Mouse (Mus musculus): ENCODE measurements at regions not wholly inside any gene's neighbourhood (a gene's known extent, or its start where the extent isn't known, plus 50 kb on each side); places are given as distances from the start of the nearest gene placed in this dataset.

DNA sequence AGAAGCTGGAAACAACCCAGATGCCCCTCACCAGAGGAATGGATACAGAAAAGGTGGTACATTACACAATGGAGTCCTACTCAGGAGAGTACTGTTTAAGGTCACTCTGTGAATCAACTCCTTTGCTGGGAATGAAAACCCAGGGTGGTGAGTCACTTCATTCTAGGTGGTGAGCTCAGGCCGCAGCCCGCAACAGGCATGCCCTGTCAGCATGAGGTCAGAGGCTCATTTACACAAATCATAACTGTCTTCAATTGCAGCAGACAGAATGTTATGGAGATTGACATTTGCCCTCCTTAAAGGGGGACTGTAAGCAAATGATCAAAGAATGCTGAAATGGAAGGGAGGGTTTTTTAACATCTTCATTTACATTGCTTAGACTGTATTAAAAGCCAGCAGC lies 405.1 kb downstream of the Gja1 start:
- Histone ChIP-seq H3K4me3 (ENCODE audit: insufficient read depth in 1 of 2, low read depth in 1 of 2, low read length in 2 of 2, poor library complexity in 1 of 2, severe bottlenecking in 1 of 2) (no peak overlapping the region), H3K9me3 (ENCODE audit: control insufficient read depth, insufficient read depth, low read depth, low read length) (no peaks in the 10 kb centered on the region), H3K36me3 (ENCODE audit: control insufficient read depth, insufficient read depth, low read length, poor library complexity, severe bottlenecking) (no peaks in the 10 kb centered on the region), H3K9ac (ENCODE audit: insufficient read depth, low read depth, low read length, poor library complexity, severe bottlenecking) (no peak overlapping the region), H3K4me1 (ENCODE audit: control insufficient read depth in 2 of 2, insufficient read depth in 2 of 2, low read length in 2 of 2, poor library complexity in 1 of 2) (no peaks in the 10 kb centered on the region), H3K27ac (ENCODE audit: insufficient read depth, low read depth, low read length, poor library complexity, severe bottlenecking) (no peak overlapping the region)
- DNase-seq (ENCODE audit: low read depth, low spot score): no peak
- in situ Hi-C loops (cut with MboI; ENCODE audit: low sequenced_read_pairs in 2 of 2, unreplicated experiment in 2 of 2): no loop called here
- no peak for TF ChIP-seq ZC3H11A (IDR thresholded peaks at IDR 0.05; ENCODE audit: borderline replicate concordance, low read depth, low read length)
- TF ChIP-seq MAFK (IDR thresholded peaks at IDR 0.05; ENCODE audit: insufficient read depth, low read depth, low read length): no peak
- TF ChIP-seq HCFC1 (IDR thresholded peaks at IDR 0.05; ENCODE audit: borderline replicate concordance, insufficient read depth, low read length): no peak
- TF ChIP-seq CHD2 (IDR thresholded peaks at IDR 0.05; ENCODE audit: low read depth, low read length): no peak
- TF ChIP-seq ZNF384 (IDR thresholded peaks at IDR 0.05; ENCODE audit: low read depth, low read length): no peak

DNA sequence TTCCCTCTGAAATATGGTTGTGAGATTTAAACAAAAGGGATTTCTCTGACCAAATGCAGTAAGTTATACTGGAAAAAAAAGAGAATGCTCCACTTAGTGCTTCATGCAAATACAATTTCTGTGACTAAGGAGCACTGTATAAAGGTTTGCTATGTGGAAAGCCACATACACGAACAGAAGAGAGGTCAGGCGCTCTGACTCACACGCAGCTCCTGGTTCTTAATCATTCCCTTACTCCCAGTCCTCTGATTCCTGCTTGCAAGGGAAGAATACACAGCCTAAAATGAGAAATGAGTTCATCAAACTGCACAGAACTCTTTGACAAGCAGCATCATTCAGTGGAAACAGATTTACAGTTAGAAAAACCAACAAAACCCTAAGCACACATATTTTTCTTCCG lies 406.8 kb downstream of the Gja1 start:
- Histone ChIP-seq H3K27ac (ENCODE audit: insufficient read depth, low read depth, low read length, poor library complexity, severe bottlenecking) (no peak overlapping the region), H3K9ac (ENCODE audit: insufficient read depth, low read depth, low read length, poor library complexity, severe bottlenecking) (no peak overlapping the region), H3K9me3 (ENCODE audit: control insufficient read depth, insufficient read depth, low read depth, low read length) (no peaks in the 10 kb centered on the region), H3K36me3 (ENCODE audit: control insufficient read depth, insufficient read depth, low read length, poor library complexity, severe bottlenecking) (no peaks in the 10 kb centered on the region), H3K4me1 (ENCODE audit: control insufficient read depth in 2 of 2, insufficient read depth in 2 of 2, low read length in 2 of 2, poor library complexity in 1 of 2) (no peaks in the 10 kb centered on the region), H3K4me3 (ENCODE audit: insufficient read depth in 1 of 2, low read depth in 1 of 2, low read length in 2 of 2, poor library complexity in 1 of 2, severe bottlenecking in 1 of 2) (no peak overlapping the region)
- TF ChIP-seq HCFC1 (IDR thresholded peaks at IDR 0.05; ENCODE audit: borderline replicate concordance, insufficient read depth, low read length): no peak
- no peak for TF ChIP-seq CHD2 (IDR thresholded peaks at IDR 0.05; ENCODE audit: low read depth, low read length)
- TF ChIP-seq ZNF384 (IDR thresholded peaks at IDR 0.05; ENCODE audit: low read depth, low read length): no peak
- TF ChIP-seq MAFK (IDR thresholded peaks at IDR 0.05; ENCODE audit: insufficient read depth, low read depth, low read length): no peak
- TF ChIP-seq ZC3H11A (IDR thresholded peaks at IDR 0.05; ENCODE audit: borderline replicate concordance, low read depth, low read length): no peak
- DNase-seq (ENCODE audit: low read depth, low spot score): no peak
- in situ Hi-C loops (cut with MboI; ENCODE audit: low sequenced_read_pairs in 2 of 2, unreplicated experiment in 2 of 2): no loop called here

DNA sequence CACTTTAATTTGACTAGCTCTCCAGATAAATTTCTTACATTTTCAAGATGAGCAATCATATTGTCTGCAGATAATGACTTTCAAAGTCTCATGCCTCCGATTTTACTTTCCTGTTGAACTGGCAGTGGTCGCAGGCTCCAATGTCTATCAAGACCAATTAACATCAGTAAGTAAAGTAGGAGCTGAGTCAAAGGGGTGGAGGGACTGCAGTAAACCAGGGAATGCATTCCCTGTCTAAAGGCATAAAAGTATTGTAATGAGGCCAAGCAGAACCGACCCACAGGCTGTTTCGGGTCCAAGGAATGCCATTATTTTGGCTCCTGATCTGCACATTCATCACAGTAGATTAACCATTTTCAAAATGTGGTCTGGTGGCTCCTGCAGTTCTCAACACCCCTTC lies 411.0 kb downstream of the Gja1 start:
- DNase-seq (ENCODE audit: low read depth, low spot score): no peak

DNA sequence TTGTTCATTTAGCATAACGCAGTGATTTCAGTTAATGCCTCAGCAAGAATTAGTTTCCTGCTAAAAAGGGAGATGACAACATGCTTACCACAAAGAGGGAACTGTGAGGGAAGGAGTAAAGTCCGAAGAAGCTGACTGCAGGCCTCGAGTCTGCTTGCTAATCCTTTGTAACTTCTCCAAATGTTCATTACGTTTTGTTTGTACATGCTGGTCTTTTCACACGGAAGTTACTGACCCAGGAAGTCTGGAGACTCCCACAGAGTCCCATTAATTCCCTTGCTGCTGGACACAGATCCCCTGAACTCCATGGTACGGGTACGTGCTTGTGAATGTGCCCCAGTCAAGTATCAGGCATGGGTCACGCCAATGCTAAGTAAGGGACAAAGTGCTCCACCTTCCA lies 415.9 kb downstream of the Gja1 start:
- no peak for TF ChIP-seq HCFC1 (IDR thresholded peaks at IDR 0.05; ENCODE audit: borderline replicate concordance, insufficient read depth, low read length)
- TF ChIP-seq CHD2 (IDR thresholded peaks at IDR 0.05; ENCODE audit: low read depth, low read length): no peak
- no peak for TF ChIP-seq MAFK (IDR thresholded peaks at IDR 0.05; ENCODE audit: insufficient read depth, low read depth, low read length)
- no peak for TF ChIP-seq ZNF384 (IDR thresholded peaks at IDR 0.05; ENCODE audit: low read depth, low read length)
- TF ChIP-seq ZC3H11A (IDR thresholded peaks at IDR 0.05; ENCODE audit: borderline replicate concordance, low read depth, low read length): no peak
- Histone ChIP-seq H3K4me3 (ENCODE audit: insufficient read depth in 1 of 2, low read depth in 1 of 2, low read length in 2 of 2, poor library complexity in 1 of 2, severe bottlenecking in 1 of 2) (no peak overlapping the region), H3K9me3 (ENCODE audit: control insufficient read depth, insufficient read depth, low read depth, low read length) (no peaks in the 10 kb centered on the region), H3K27ac (ENCODE audit: insufficient read depth, low read depth, low read length, poor library complexity, severe bottlenecking) (no peak overlapping the region), H3K9ac (ENCODE audit: insufficient read depth, low read depth, low read length, poor library complexity, severe bottlenecking) (no peak overlapping the region), H3K36me3 (ENCODE audit: control insufficient read depth, insufficient read depth, low read length, poor library complexity, severe bottlenecking) (no peaks in the 10 kb centered on the region), H3K4me1 (ENCODE audit: control insufficient read depth in 2 of 2, insufficient read depth in 2 of 2, low read length in 2 of 2, poor library complexity in 1 of 2) (no peaks in the 10 kb centered on the region; a peak in 1 of 4 replicates)
- in situ Hi-C loops (cut with MboI; ENCODE audit: low sequenced_read_pairs in 2 of 2, unreplicated experiment in 2 of 2): no loop called here
- no peak for DNase-seq (ENCODE audit: low read depth, low spot score)

More for the DNA sequence above, 411.0 kb downstream of the Gja1 start:
- no peak overlapping the region for H3K9ac ChIP-seq (ENCODE audit: insufficient read depth, low read depth, low read length, poor library complexity, severe bottlenecking)
- H3K4me1 ChIP-seq (ENCODE audit: control insufficient read depth in 2 of 2, insufficient read depth in 2 of 2, low read length in 2 of 2, poor library complexity in 1 of 2): no peaks in the 10 kb centered on the region
- H3K27ac ChIP-seq (ENCODE audit: insufficient read depth, low read depth, low read length, poor library complexity, severe bottlenecking): no peak overlapping the region
- no peak overlapping the region for H3K4me3 ChIP-seq (ENCODE audit: insufficient read depth in 1 of 2, low read depth in 1 of 2, low read length in 2 of 2, poor library complexity in 1 of 2, severe bottlenecking in 1 of 2)
- H3K9me3 ChIP-seq (ENCODE audit: control insufficient read depth, insufficient read depth, low read depth, low read length): no peaks in the 10 kb centered on the region
- no peak for TF ChIP-seq ZNF384 (IDR thresholded peaks at IDR 0.05; ENCODE audit: low read depth, low read length)
- no peak for TF ChIP-seq MAFK (IDR thresholded peaks at IDR 0.05; ENCODE audit: insufficient read depth, low read depth, low read length)
- TF ChIP-seq HCFC1 (IDR thresholded peaks at IDR 0.05; ENCODE audit: borderline replicate concordance, insufficient read depth, low read length): no peak
- no peak for TF ChIP-seq ZC3H11A (IDR thresholded peaks at IDR 0.05; ENCODE audit: borderline replicate concordance, low read depth, low read length)
- no peak for TF ChIP-seq CHD2 (IDR thresholded peaks at IDR 0.05; ENCODE audit: low read depth, low read length)
- no peaks in the 10 kb centered on the region for H3K36me3 ChIP-seq (ENCODE audit: control insufficient read depth, insufficient read depth, low read length, poor library complexity, severe bottlenecking)
- in situ Hi-C loops (cut with MboI; ENCODE audit: low sequenced_read_pairs in 2 of 2, unreplicated experiment in 2 of 2): no loop called here

DNA sequence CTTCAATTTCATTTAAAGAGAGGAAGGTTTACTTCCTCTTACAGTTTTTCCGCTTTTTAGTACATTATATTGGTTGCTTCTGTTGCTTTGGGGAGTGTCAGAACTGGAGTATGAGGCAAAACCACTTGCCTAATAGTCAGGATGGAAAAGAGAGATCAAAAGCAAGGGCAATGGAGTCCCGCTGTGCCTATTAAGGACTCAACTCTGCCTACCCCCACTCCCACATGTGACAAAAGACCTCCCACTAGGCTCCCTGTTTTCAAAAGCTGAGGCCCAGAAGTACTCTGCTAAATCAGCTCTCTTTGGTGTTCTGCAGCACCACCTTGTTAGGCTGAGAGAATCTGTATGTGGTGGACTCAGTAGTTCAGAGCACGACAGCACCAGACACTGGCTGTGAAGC lies 418.3 kb downstream of the Gja1 start:
- Histone ChIP-seq H3K4me3 (ENCODE audit: insufficient read depth in 1 of 2, low read depth in 1 of 2, low read length in 2 of 2, poor library complexity in 1 of 2, severe bottlenecking in 1 of 2) (no peak overlapping the region), H3K9ac (ENCODE audit: insufficient read depth, low read depth, low read length, poor library complexity, severe bottlenecking) (no peak overlapping the region), H3K9me3 (ENCODE audit: control insufficient read depth, insufficient read depth, low read depth, low read length) (no peaks in the 10 kb centered on the region), H3K4me1 (ENCODE audit: control insufficient read depth in 2 of 2, insufficient read depth in 2 of 2, low read length in 2 of 2, poor library complexity in 1 of 2) (no peaks in the 10 kb centered on the region; a peak in 1 of 4 replicates), H3K27ac (ENCODE audit: insufficient read depth, low read depth, low read length, poor library complexity, severe bottlenecking) (no peak overlapping the region), H3K36me3 (ENCODE audit: control insufficient read depth, insufficient read depth, low read length, poor library complexity, severe bottlenecking) (no peaks in the 10 kb centered on the region)
- no peak for TF ChIP-seq HCFC1 (IDR thresholded peaks at IDR 0.05; ENCODE audit: borderline replicate concordance, insufficient read depth, low read length)
- no peak for TF ChIP-seq ZNF384 (IDR thresholded peaks at IDR 0.05; ENCODE audit: low read depth, low read length)
- no peak for TF ChIP-seq MAFK (IDR thresholded peaks at IDR 0.05; ENCODE audit: insufficient read depth, low read depth, low read length)
- TF ChIP-seq CHD2 (IDR thresholded peaks at IDR 0.05; ENCODE audit: low read depth, low read length): no peak
- TF ChIP-seq ZC3H11A (IDR thresholded peaks at IDR 0.05; ENCODE audit: borderline replicate concordance, low read depth, low read length): no peak
- peak; percentile 66 for DNase-seq (ENCODE audit: low read depth, low spot score)
- in situ Hi-C loops (cut with MboI; ENCODE audit: low sequenced_read_pairs in 2 of 2, unreplicated experiment in 2 of 2): no loop called here
